Mouse (Mus musculus): ENCODE measurements around the gene Kyat3. TPM values are rescaled to one million over a fixed set of nuclear protein-coding genes. Genes with fewer than 3 reads are reported as not detected.

The Kyat3 gene
- polyA plus RNA-seq (2012; rRNA removed) = 3.1 and 3.4 TPM in 2 replicates

GRCm38 (mm10) chr3:142700442-142701322 lies at the start of gene Kyat3:
Gene Kyat3 (plus strand): TSS chr3:142701051.
- Histone ChIP-seq H3K4me1 (replicated peaks; ENCODE audit: control insufficient read depth, insufficient read depth, low read length) (peaks cover 5% of the 10 kb centered on the region), H3K4me3 (ENCODE audit: control insufficient read depth, insufficient read depth, low read length) (peak within 1 kb of the TSS; percentile 69), H3K27ac (ENCODE audit: control insufficient read depth, insufficient read depth, low read length) (no peak within 1 kb of the TSS), H3K27me3 (ENCODE audit: control insufficient read depth, insufficient read depth, low read length) (no peaks in the 10 kb centered on the region), H3K36me3 (ENCODE audit: control insufficient read depth, insufficient read depth, low read length) (no peaks in the 10 kb centered on the region)
- peak; percentile 85 for DNase-seq
- WGBS = under 1% methylated on average over 48 of the region's 48 CpGs
- no peak for TF ChIP-seq POLR2A (IDR thresholded peaks at IDR 0.05; ENCODE audit: control insufficient read depth, extremely low read depth, insufficient read depth, low read length, poor library complexity)
- TF ChIP-seq CTCF (IDR thresholded peaks at IDR 0.05; ENCODE audit: borderline replicate concordance, control insufficient read depth, extremely low read depth, insufficient read depth, low read length, poor library complexity) = 0 out of 2 replicates have a peak, but pooled peaks have one; percentile 42

DNA sequence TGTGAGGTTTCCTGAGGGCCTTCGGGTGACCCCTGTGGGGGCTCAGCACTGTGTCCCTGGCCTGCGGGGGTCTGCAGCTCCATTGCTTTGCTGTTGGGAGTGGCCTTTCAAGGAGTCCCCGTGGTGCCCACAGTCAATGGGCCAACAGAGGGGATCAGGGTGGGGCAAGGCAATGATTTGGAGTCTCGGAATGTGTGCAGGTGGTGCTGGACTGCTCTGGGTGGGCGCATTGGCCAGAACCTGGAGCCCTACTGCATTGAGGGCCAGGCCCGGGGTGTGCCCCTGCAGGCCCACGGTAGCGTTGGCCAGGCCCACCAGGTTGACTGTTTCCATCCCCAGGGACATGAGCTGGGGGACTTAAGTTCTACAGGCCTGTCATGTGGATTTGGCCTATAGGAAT lies 36.1 kb upstream of the Kyat3 start:
- no peaks in the 10 kb centered on the region for H3K4me1 ChIP-seq (replicated peaks; ENCODE audit: control insufficient read depth, insufficient read depth, low read length)
- H3K27me3 ChIP-seq (ENCODE audit: control insufficient read depth, insufficient read depth, low read length) = no peaks in the 10 kb centered on the region
- H3K4me3 ChIP-seq (ENCODE audit: control insufficient read depth, insufficient read depth, low read length) = no peak overlapping the region
- TF ChIP-seq POLR2A (IDR thresholded peaks at IDR 0.05; ENCODE audit: control insufficient read depth, extremely low read depth, insufficient read depth, low read length, poor library complexity) (no peak), CTCF (IDR thresholded peaks at IDR 0.05; ENCODE audit: borderline replicate concordance, control insufficient read depth, extremely low read depth, insufficient read depth, low read length, poor library complexity) (no peak)
- no peak for DNase-seq
- H3K27ac ChIP-seq (ENCODE audit: control insufficient read depth, insufficient read depth, low read length) = no peak overlapping the region
- WGBS = 94% methylated on average over 8 of the region's 8 CpGs
- H3K36me3 ChIP-seq (ENCODE audit: control insufficient read depth, insufficient read depth, low read length) = no peaks in the 10 kb centered on the region

DNA sequence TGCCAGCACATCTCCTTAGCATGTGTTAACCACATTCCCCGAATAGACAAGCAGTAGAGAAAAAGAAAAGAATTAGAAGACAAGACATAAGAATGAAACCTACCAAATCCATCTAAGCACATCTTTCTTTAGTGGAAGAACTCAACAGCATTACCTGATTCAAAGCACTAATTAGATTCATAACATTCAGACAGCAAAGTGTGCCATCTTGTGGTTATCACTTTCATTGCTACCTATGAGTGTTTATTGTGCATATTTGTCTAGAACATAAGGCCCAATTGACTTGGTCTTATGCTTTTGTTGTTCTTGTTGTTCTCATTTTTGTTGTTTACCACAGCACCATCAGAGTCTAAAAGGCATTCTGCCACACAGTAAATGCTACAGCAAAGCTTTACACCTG lies 26.2 kb upstream of the Kyat3 start:
- Histone ChIP-seq H3K4me1 (replicated peaks; ENCODE audit: control insufficient read depth, insufficient read depth, low read length) (no peaks in the 10 kb centered on the region), H3K4me3 (ENCODE audit: control insufficient read depth, insufficient read depth, low read length) (no peak overlapping the region), H3K27ac (ENCODE audit: control insufficient read depth, insufficient read depth, low read length) (no peak overlapping the region), H3K36me3 (ENCODE audit: control insufficient read depth, insufficient read depth, low read length) (no peaks in the 10 kb centered on the region), H3K27me3 (ENCODE audit: control insufficient read depth, insufficient read depth, low read length) (no peaks in the 10 kb centered on the region)
- DNase-seq = no peak
- 87% methylated on average over 1 of the region's 1 CpGs for WGBS
- TF ChIP-seq CTCF (IDR thresholded peaks at IDR 0.05; ENCODE audit: borderline replicate concordance, control insufficient read depth, extremely low read depth, insufficient read depth, low read length, poor library complexity) = no peak
- TF ChIP-seq POLR2A (IDR thresholded peaks at IDR 0.05; ENCODE audit: control insufficient read depth, extremely low read depth, insufficient read depth, low read length, poor library complexity) = no peak

DNA sequence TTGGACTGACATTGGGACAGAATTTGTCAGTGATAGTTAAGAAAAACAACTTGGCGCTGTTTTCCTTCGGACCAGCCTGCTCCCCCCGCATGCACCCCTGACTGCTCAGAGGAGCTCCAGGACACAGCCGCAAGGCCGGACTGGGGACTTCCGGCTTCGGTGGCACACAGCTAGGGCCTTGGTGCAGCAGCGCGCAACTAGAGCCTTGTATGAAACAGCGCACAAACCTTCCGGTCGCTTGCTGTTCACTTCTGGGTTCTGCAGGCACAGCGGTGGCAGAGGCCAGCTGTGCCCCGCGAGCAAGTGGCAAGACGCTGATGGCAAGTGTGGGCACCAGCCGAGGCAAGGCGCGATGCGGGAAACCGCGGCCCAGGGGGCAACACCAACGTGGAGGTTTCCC lies 12.9 kb upstream of the Kyat3 start:
- 81% methylated on average over 23 of the region's 23 CpGs for WGBS
- Histone ChIP-seq H3K4me1 (replicated peaks; ENCODE audit: control insufficient read depth, insufficient read depth, low read length) (peaks cover 10% of the 10 kb centered on the region), H3K27ac (ENCODE audit: control insufficient read depth, insufficient read depth, low read length) (peak overlapping the region; percentile 25), H3K27me3 (ENCODE audit: control insufficient read depth, insufficient read depth, low read length) (no peaks in the 10 kb centered on the region), H3K36me3 (ENCODE audit: control insufficient read depth, insufficient read depth, low read length) (no peaks in the 10 kb centered on the region), H3K4me3 (ENCODE audit: control insufficient read depth, insufficient read depth, low read length) (peak overlapping the region; percentile 46)
- no peak for TF ChIP-seq POLR2A (IDR thresholded peaks at IDR 0.05; ENCODE audit: control insufficient read depth, extremely low read depth, insufficient read depth, low read length, poor library complexity)
- TF ChIP-seq CTCF (IDR thresholded peaks at IDR 0.05; ENCODE audit: borderline replicate concordance, control insufficient read depth, extremely low read depth, insufficient read depth, low read length, poor library complexity) = no peak
- no peak for DNase-seq

GRCm38 (mm10) chr3:142688353-142688752 lies 12.5 kb upstream of the Kyat3 start:
- Histone ChIP-seq H3K27ac (ENCODE audit: control insufficient read depth, insufficient read depth, low read length) (peak overlapping the region; percentile 25), H3K27me3 (ENCODE audit: control insufficient read depth, insufficient read depth, low read length) (no peaks in the 10 kb centered on the region), H3K4me1 (replicated peaks; ENCODE audit: control insufficient read depth, insufficient read depth, low read length) (peaks cover 10% of the 10 kb centered on the region), H3K4me3 (ENCODE audit: control insufficient read depth, insufficient read depth, low read length) (peak overlapping the region; percentile 46), H3K36me3 (ENCODE audit: control insufficient read depth, insufficient read depth, low read length) (no peaks in the 10 kb centered on the region)
- 54% methylated on average over 13 of the region's 13 CpGs for WGBS
- DNase-seq = no peak
- TF ChIP-seq CTCF (IDR thresholded peaks at IDR 0.05; ENCODE audit: borderline replicate concordance, control insufficient read depth, extremely low read depth, insufficient read depth, low read length, poor library complexity) = no peak
- TF ChIP-seq POLR2A (IDR thresholded peaks at IDR 0.05; ENCODE audit: control insufficient read depth, extremely low read depth, insufficient read depth, low read length, poor library complexity) = no peak

- no peak for TF ChIP-seq POLR2A (IDR thresholded peaks at IDR 0.05; ENCODE audit: control insufficient read depth, extremely low read depth, insufficient read depth, low read length, poor library complexity)
- TF ChIP-seq CTCF (IDR thresholded peaks at IDR 0.05; ENCODE audit: borderline replicate concordance, control insufficient read depth, extremely low read depth, insufficient read depth, low read length, poor library complexity) = no peak
- peaks cover 5% of the 10 kb centered on the region for H3K4me1 ChIP-seq (replicated peaks; ENCODE audit: control insufficient read depth, insufficient read depth, low read length)
- H3K36me3 ChIP-seq (ENCODE audit: control insufficient read depth, insufficient read depth, low read length) = no peaks in the 10 kb centered on the region
- DNase-seq = no peak
- H3K27ac ChIP-seq (ENCODE audit: control insufficient read depth, insufficient read depth, low read length) = no peak overlapping the region
- 17% methylated on average over 2 of the region's 2 CpGs for WGBS
- H3K27me3 ChIP-seq (ENCODE audit: control insufficient read depth, insufficient read depth, low read length) = no peaks in the 10 kb centered on the region
- no peak overlapping the region for H3K4me3 ChIP-seq (ENCODE audit: control insufficient read depth, insufficient read depth, low read length)
Measured at GRCm38 (mm10) chr3:142696517-142696916, 4.3 kb upstream of the Kyat3 start.

Measured in thymus, adult 2 months (tissue).